Mouse (Mus musculus) forelimb bud, embryonic 11.5 days (tissue): ENCODE data around the gene Gramd1a.

ENCODE experiments used
- DNase-seq: peaks from one replicate; pipeline ENCODE4 v3.0.0-alpha.2; 2012; ENCODE audit warnings: low read depth, low spot score

Gramd1a gene

DNA sequence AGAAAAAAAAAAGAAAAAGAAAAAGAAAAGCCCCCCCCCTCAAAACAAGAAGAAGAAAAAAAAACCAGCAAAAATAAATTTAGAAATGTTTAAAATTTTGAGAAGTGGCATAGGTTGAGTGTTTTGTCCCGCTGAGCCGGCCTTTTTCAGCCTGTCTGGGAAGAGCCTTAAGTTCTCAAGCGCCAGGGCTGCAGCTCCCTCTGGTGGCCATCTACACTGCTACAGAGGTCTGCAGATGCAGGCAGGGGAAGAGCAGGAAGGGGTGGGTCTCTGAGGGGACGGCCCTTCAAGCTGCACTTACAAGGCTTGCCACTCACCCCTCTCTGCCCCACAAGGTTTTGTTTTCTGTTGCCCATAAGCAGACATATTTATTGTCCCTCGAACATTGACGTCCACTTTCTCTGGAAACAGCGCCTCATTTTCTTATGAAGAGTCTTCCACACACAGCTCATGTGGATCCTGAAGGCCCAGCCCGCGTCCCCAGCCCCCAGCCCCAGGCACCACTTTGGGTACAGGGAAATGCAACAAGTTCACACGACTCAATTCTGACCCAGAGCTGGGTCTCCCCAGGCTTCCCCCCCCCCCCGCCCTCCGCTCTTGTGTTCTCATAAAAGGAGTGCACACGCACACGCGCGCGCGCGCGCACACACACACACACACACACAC lies 58.0 kb downstream of the Gramd1a start:
- DNase-seq: peak; percentile 92

DNA sequence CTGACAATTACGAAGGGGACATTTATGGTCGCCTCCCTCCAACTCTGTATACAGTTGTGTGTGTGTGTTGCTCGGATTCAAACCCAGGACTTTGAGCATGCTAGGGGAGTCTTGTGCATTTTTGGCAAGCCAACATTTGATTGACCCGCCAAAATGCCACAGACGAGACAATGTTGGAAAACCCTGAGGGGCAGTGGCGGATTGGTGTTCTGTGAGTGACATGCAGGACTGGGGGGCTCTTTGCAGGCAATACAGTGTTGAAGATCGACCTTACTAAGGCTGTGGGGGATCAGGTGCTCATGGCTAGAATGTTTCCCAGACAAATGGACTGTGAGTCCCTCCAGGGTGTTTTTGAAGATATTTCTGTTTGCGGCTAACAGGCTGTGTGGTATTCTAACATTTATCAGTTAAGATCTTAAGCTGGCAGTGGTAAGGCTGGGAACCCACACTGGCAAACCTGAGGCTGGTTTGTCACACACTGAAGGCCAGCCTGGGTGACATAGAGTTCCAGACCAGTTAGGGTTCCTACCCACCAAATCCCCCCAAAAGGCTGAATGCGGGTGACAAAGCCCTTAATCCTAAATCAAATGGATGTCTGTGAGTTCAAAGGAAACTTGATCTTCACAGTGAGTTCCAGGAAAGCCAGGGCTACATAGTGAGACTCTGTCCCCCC lies 58.7 kb downstream of the Gramd1a start:
- no peak for DNase-seq

DNA sequence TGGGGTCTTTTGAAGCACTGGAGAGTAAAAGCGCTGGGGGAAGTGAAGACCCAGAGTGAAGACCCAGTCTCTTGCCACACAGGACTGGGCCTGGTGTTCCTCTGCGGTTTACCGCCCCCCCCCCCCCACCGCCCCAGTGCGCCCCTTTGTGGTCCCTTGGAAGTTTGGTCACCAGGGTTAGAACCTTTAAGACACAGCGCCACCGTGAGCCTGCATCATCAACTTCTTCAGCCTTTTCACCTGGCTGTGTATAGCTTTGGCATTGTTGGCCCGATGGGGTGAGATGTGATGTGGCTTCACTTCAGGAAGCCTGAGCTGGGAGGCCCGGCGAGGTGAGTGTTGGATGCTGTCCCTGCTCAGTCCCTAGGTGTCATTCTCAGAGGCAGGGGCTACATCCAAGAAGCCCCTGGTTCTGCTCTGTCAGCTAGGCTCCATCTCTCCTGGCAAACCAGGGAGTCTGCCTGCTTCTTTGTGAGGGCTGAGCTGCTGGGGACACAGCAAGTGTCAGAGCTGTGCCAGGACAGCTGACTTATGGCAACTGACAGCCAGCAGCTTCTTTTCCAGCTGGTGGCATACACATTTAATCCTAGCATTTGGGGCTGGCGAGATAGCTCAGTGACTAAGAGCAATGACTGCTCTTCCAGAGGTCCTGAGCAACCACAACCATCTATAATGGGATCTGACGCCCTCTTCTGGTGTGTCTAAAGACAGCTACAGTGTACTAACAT lies 60.8 kb downstream of the Gramd1a start:
- no peak for DNase-seq

DNA sequence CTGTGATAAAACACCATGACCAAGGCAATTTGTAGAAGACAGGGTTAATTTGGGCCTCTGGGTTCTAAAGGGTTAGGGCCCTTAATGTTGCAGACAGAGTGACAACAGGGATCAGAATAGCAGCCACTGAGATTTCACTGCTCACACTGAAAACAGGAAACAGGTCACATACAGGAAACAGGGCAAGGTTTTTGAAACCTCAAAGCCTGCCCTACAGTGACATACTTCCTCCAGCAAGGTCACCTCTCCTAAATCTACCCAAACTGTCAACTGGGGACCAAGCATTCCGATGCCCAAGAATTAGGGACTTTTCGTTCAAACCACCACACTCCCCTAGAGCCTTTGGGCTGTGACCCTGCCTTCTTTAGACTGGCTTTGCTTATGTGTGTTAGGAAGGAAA lies 66.0 kb downstream of the Gramd1a start:
- no peak for DNase-seq

DNA sequence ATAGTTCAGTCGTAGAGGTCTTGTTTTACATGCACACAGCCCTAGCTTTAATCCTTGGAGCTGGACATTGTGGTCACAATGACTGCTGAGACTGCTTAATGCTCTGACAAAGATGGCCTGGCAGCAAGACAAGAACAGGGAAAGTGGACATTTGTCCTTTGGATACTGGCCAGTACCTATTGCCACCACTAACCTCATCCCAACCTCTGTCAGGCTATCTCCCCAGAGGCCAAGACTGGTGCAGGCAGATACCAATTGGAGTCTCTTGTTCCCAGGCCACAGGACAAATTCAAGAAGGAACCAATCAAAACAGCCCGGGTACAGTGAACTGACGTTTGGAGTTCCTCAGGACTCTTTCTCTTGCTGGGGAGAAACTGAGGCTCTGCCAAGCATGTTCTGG lies 67.5 kb downstream of the Gramd1a start:
- no peak for DNase-seq

DNA sequence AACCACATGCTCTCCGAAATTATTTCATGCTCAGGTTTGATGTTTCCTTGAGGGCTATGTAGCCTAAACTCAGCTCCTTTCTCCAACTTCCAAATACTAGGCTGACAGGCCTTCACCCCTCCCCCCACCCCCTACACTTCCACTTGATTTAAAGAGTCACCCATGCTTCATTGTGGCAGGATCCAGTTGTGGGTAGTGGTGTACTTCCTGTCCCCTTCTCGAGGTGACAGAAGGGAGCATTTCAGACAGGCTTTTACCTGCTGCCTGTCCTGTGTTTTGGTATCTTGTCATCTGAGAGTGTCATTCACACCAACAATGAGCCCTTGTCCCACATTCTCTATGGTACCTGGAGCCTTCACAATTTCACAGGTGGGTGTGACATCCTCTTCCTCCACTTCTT lies 68.4 kb downstream of the Gramd1a start:
- no peak for DNase-seq

DNA sequence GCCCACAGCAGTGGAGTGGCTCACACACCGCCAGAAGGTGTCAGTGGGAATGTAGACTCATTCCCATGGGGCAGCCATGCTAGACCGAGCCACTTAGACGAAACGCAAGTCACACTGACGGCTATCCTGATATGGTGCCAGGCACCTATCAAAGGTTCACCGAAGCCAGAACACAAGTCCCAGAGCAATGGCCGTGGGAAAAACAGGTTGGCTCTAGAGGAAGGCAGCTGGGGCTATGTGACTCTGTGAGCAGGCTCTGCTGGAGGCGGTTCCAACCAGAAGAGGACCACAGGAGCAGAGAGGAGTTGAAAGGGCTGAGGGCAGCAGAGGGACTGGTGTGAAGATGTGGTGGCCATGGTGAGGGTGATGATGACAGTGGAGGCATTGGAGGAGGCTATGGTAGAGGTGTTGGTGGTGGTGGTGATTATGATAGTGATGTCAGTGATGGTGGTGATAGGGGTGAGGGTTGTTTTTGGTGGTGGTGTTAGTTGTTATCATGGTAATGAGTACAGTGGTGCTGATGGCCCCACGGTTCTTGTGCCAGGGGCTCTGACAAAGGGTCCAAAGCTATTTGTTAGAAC lies 69.4 kb downstream of the Gramd1a start:
- DNase-seq: no peak

DNA sequence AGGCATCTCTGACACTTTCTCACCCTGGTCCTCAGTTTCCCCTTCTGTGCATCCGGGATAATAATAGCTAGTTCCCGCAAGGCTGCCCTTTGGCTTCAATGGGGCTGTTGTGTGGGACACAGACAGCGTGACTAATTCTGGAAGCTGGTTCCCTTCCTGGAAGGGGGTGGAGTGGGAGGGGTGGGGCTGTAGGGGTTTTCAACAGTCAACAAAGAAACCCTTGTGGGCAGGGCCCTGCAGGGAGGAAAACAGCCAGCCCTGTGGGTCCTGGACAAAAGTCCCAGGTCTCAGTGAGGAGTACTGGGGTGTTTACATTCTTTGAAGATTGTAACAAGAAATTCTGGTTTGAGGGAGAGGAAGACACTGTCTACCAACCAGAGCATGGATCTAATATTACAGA lies 70.5 kb downstream of the Gramd1a start:
- DNase-seq: peak; percentile 13

DNA sequence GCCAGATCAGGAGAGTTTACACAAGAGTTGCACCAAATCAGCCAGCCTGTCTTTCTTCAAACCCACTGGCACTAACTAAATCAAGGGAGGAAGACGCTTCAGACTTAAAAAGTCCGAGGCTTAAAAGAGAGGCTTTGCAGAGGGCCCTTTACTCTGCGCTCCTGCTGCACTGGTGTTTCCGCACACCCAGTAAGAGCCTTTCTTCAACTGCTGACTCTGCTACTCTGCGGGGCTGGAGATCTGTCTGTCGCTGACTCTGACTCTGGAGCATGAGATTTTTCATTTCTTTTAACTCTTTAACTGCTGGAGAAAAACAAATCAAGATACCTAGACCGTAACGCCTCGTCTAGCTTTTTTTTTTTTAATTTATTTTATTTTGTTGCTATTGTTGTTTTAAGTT lies 71.6 kb downstream of the Gramd1a start:
- no peak for DNase-seq

DNA sequence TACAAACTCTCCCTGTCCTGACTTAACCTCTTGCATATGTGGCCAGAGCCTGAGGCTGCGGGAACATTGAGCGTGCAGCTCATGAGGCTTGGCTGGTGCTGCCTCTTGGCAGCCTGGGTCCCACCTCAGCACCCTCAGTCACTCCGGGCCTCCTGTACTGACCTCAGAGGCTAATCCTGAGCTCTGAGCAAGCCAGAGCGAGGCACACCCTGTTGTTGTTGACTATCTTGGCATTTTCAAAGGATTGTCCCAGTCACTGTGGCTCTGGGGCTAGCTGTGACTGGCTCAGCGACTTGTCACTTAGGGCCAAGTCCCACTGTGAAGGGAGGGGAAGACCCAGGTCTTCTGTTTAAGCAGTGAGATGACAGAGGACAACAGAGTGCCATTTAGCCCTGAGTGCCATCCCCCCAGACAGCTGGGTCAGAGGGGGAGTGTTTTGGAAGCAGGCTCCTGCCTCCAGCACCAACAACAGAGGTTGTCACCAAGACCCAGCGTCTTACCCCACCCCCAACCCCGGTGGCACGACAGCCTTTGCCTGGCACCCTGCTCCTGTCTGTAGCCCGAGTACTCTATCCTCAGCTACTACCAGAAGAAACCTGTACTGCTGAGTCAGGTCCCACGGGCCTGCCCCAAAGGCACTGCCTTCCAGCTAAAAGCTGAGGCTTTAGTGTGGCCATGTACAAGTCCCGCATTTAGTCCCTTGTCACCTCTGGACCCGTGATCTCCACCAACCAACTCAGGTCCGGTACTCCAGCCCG lies 72.7 kb downstream of the Gramd1a start:
- DNase-seq: no peak

DNA sequence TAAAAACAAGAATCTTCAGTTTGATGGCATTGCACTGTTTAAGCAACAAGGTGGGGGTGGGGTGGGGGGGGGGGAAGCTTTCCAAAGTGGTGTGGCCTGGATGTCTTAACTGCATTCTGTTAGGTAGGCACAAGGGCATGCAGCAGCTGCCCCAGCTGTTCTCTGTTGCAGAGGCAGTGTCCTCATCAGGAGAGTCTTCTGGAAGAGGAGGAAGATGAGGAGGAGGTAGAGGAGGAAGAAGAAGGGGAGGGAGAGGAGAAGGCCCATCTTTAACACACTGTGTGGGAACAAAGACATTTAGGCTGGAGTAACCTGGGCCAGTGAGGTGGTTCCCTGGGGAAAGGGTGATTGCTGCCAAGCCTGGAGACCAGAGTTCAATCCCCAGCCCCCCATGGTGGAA lies 73.6 kb downstream of the Gramd1a start:
- DNase-seq: no peak

DNA sequence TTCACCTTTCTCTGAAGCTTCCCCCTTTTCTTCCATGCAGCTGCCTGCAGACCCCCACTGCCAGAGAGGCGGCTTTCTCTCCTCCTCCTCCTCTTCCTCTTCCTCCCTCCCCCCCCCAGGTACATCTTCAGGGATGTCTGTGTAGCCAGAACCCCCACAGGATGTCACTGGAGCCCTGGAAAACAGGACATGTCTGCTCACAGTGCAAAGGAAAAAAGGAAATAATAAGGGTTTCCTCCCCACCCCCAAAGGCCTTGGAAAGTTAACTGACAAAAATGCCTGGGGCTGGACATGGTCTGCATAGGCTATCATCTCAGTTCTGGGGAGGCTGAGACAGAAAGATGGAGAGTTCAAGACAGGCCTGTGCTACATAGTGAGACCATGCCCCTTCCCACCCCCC lies 74.6 kb downstream of the Gramd1a start:
- DNase-seq: no peak

DNA sequence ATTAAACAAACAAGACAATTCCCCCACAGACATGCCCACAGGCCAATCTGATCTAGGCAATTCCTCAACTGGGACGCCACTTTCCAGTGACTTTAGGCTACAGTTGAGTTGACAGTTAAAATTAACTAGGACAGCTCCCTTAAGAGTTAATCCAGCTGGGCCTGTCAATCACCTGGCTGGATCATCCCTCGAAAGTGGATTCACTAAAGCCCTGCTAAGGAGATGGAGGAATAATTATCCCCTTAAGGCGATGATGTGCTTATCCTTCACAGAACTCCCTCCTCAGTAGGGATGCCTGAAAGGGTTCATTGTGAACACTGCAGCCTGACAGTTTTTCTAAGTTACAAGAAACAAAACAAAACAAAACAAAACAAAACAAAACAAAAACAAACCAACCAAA lies 75.1 kb downstream of the Gramd1a start:
- no peak for DNase-seq
